Mouse (Mus musculus) thymus, postnatal 25 days (tissue): ENCODE results near the gene Akap6.
A peak's percentile ranks its signal among the peaks of the same experiment; 100 is the strongest.

Experiments used
- DNase-seq: peaks from one replicate; pipeline ENCODE4 v3.0.0; 2022

Gene Akap6

DNA sequence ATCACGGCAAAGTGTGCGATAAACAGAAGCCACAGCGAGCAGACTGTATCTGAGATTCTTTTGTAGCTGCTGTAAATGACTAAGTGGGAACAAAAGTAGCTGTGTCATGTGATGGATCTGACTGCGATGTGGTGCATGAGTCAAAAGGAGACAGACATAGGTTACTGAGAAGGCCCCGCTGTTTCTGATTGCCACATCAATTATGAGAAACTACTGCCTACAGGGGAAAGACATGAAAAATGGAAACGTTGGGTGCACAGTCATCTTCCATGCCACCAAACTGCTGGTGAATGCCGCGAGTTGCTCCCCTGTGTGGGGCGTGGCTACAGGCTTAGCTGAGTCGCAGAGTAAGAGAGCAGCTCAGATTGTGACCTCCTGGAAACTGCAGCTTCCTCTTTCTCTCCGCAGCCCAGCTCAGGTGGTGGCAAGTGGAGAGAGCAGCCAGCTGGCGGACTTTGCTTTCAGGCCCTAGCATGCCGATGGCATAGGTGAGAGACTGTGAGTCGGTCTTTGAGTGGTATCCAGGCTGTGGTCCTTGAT is 83.8 kb downstream of the Akap6 start:
- peak; percentile 63 for DNase-seq

DNA sequence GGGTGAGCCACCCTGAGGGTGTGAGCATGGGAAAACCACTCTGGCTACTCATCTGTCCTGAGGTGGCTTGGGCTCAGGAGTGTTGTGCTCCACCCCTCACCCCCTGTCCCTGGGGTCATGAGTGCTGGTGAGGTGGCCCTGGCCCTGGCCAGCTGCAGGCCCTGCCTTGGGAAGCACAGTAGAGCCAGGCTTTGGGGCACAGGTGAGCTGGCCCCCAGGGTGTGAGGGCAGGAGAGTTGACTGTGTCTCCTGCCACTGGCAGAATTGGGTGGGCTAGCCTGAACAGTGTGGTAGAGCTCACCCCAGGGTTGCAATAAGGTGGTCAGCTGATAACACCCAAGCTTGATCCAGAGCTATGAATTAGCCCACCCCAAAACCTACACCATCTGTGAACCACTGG is 86.0 kb downstream of the Akap6 start:
- DNase-seq: no peak

DNA sequence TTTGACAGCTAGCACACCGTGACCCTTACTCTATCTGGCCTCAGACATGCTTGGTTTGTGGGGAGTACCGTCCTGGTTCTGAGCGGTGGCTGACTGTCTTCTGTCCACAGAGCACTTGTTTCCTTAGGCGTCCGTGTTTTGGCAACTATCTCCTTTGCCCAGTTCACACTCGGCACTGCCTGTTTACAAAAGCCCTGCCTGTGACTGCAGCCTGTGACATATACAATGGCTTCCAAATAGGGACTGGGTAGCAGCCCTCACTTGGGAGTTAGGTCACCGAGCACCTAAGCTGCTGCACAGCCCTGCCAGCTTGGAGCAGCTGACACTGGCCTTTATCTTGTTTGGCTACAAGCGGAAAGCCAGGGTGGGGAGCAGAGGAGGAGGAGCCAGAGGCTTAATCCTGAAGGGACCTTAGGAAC is 91.2 kb downstream of the Akap6 start:
- DNase-seq: no peak

DNA sequence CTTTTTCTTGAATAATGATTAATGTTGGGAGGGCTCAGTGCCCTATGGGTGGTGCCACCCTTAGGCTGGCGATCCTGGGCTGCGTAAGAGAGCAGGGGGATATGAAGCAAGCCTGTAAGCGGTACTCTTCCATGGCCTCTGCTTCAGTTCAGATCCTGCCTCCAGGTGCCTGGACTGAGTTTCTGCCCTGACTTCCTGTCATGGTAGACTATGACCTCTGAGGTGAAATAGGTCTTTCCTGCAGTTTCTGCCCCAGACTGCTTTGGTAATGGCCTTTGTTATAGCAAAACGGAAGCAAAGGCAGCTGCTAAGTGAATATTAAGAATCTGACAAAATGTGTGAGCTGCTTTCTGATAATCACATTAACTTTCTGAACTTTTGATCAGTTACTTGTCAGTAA is 94.9 kb downstream of the Akap6 start:
- DNase-seq: no peak

DNA sequence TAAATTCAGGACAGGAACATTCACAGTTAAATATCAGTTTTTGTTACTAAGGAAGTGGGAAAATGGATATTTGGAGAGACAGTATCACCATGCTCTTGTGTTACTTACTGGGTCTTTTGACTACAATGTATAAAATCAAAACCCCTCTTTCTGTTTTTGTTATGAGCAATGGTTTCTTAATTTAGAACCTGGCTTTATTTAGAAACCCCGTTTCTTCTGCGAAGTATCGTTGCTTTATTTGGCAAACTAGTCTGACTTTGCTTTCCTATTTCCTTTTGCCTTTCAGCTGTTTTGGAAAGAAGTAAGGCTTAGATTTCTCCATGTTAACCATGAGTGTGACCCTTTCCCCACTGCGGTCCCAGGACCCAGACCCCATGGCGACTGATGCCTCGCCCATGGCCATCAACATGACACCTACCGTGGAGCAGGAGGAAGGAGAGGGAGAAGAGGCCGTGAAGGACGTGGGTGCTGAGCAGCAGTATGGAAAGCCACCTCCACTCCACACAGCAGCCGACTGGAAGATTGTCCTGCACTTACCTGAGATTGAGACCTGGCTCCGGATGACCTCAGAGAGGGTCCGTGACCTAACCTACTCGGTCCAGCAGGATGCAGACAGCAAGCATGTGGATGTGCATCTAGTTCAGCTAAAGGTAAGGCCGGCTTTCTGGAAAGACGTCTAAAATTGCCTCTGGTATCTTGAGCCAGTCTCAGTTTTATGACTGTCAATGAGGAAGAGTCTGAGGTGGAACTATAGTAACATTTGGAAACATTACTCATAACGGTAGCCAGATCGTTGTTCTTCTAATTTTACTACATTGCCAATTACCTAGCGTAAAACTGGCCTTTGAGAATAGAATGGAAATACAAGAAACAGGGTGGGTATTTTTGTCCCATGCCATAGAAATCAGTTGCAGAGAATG is 96.6 kb downstream of the Akap6 start:
- DNase-seq: no peak

DNA sequence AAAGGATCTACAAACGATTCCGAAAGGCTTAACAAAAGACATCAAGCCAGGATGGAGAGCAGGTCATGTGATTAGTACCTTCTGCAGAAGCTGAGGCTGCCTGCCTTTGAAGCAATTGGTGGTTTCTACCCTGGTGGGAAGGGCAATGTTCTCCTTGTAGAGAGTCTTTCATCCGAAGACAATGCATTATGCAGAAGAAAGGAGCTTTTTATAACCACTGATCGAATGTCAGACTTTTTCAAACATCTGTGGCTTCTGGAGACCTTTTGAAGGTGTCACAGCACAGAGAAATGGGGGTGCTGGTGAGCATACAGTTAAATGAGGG is 97.2 kb downstream of the Akap6 start:
- DNase-seq: peak; percentile 49

DNA sequence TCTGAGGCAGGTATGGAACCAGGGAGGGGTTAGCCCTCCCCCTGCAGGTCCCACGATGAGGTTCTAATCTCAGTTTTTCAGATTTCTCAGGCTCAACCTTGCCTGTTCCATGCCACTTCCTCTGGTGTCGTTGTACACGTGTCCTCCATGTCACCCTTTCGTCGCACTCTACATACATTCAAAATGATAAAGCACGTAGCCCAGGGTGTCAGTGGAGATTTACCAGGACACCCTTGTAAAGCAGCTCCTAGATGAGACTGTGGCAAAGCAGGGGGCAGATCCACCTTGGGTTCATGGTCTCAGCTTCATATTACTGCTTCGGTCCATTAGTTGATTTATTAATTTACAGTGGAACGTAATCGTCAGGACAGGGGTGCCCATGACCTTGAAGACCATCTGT is 100.5 kb downstream of the Akap6 start:
- DNase-seq: no peak

DNA sequence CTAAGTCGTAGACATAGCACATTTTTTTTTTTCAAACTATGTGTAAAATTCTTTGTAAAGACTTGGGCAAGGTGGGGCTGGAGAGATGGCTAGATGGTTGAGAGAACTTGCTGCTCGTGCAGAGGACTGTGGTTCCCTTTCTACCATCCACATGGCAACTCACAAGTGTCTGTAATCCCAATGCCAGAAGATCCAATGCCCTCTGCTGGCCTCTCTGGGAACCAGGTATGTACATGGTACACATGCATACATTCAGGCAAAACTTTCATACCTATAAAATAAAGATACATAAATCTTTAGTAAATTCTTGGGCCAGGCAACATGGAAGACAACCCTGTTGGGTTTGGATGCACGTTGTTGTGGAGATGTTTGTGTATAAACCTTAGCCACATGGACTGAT is 107.1 kb downstream of the Akap6 start:
- no peak for DNase-seq

DNA sequence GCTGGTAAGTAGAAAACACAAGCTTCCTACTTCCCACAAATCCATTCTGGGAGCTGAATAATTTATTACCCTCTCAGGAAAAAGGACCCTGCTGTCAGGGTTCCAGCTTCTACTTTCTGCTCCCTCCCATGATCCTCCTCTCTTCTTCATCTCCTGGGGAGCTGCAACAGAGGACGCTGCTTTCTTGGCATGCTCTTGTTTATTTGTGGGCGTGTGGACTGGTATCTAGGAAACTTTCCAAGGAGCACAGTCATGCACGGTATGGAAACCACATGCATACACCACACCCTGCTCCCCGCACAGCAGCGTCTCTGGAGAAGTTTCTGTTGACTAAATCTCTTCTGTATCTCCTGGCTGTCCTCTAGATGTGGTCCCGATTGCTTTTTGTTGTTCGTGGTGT is 119.4 kb downstream of the Akap6 start:
- no peak for DNase-seq

DNA sequence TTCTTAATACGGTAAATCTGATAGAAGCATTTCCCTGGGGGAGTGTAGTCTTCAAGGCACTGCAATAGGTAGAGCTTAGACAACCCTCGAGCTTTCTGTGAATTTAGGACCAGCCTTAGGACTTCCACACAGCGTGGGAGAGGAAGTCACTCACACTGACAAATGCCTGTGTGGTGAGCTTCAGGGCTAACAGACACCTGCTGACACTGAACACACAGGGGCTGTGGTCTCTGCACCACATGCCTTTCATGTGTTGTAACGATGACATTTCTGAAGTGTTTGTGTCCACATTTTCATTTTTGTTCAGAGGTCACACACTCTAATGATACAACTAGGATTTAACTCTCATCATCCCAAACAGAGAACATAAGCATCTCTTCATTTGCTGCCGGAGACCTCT is 125.6 kb downstream of the Akap6 start:
- peak; percentile 44 for DNase-seq

DNA sequence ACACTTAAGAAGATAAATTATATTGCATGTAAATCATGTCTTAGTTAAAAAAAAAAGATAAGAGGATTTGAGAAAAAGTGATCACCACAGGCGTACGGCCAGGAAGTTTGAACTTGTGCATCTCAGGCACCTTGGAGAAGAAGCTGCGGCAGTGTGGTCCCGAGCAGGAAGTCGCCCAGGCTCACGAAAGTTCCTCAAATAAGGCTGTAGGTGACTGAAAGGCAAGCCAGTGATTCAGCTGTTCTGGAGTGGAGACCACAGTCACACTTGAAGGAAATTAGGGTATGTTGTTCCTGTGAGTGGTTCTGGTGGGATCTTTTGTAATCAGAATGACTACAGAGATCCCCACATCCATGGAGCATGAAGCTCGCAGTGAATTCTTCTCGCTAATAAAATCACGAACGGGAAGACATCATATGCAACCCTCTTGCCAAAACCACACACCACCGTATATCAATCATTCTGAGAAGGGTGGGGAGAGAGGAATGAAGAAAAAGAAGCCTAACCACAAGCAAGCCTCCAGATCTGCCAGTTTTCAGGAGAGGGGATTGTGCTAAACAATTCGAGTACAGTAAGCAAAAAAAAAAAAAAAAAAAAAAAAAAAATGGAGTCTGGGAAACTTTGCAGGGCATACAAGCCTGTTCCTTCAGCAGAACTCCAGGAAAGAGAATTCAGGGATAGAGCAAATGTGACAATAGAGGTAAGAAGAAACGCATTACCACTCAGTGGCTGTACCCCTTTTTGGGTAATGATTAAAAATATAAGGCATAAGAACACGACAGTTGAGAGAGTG is 130.0 kb downstream of the Akap6 start:
- peak; percentile 31 for DNase-seq

DNA sequence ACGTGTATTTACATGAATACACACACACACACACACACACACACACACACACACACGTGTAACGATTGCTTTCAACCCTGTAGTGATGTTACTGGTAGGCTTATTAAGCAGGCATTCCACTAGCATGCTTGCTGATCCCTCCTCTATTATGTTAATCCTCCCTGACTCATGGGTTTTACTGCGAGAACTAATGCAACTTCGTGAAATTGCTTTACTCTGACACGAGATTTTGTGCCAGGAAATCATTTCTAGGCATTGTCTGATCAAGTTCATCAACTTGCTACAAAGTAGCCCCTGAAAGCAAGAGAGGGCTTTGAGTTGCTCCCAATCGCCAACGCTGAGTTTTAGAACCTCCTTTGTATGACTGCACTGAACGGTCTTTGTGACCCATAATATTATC is 132.6 kb downstream of the Akap6 start:
- DNase-seq: no peak

DNA sequence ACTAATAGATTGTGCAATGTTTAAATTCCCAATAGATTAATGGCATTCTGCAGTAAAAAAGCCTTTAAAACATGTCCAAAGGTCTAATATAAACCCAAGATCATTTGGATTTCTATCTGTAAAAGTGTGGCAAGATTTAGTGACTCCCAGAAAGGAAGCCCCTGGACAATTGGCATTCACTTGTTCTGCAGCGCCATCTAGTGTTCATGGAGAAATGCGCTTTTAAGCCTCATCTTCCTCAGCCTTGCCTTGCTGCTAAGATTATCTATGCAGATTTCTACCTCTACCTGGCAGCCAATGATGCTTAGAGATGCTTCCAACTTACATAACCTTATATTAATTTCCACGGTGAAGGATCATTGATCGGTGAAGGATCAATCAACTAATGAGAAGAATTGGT is 133.0 kb downstream of the Akap6 start:
- DNase-seq: peak; percentile 68

DNA sequence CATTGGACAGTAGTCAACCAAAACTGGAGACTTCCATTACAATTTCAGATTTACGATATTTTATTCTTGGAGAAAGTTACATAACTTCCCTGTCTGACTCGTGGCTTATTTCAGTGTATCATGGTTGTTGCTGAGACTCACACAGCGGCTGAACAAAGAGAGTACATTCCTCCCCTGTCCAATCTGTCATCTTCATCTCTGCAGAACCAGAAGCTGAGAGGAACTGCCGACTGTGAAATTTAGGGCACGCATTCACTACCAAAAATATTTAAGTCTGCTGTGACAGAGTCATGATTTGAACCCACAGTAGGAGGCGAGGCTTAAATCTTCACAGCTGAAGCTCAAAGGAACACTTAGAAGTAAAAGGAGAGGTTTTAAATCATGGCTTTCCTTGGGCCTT is 134.0 kb downstream of the Akap6 start:
- DNase-seq: no peak

DNA sequence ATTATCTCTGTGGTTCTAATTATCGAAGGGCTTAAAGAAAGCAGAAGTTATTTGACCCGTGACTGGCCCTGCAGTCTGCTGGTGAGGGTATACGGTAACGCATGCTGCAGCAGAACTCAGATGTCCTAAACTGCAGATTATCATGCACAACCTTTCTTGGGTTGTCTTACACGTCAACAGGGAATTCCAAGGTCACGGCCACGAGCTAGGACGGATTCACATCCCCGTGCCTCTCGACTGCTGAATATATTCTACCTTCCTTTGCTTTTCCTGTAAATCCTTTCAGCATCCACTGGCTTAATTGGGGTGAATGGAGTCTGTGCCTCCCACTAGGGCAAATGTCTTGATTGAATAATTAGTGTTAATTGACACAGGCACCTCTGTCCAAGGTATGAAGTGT is 134.9 kb downstream of the Akap6 start:
- DNase-seq: no peak

DNA sequence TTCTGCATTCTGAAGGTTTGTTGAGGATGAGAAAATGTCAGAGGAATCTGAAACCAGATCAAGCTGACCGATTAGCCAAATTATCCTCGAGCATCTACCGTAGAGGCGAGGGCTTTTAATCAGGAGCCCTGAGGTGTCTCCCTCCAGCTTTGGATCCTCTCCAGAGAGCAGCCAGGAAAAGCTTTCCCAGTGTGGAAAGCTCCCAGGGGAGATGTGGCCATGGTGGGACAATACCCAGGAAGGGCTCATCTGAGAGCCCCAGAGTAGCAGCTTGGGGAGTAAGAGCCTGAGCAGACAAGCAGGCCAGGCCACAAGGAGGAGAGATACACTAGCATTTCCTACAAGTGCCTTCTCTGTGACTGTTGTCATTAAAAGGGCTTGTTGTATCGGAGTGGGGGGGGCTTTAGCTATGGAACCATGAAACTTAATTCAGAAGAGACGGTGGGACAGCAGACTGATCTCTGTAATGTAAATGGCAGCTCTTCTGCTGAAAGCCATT is 135.6 kb downstream of the Akap6 start:
- DNase-seq: no peak

DNA sequence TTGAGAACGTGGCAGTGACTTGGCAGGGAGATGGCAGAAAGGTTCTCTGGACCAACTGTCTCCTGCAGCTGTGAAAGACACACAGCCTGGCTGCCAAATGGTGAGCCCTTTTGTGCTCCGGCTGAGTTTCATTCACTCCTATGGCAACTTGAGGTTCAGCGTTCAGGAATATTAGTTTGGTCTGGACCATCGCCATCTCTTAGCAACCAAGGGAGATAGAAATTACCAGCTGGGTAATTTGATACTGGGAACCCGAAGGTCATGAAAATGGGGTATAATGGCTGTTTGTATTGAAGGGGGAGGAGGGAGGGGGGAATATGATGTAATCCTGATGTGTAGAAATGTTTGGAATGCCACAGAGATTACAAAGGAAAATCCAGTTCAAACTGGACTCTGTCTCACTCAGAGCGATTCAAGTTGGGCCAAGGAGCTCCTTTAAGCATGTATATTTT is 136.1 kb downstream of the Akap6 start:
- no peak for DNase-seq

DNA sequence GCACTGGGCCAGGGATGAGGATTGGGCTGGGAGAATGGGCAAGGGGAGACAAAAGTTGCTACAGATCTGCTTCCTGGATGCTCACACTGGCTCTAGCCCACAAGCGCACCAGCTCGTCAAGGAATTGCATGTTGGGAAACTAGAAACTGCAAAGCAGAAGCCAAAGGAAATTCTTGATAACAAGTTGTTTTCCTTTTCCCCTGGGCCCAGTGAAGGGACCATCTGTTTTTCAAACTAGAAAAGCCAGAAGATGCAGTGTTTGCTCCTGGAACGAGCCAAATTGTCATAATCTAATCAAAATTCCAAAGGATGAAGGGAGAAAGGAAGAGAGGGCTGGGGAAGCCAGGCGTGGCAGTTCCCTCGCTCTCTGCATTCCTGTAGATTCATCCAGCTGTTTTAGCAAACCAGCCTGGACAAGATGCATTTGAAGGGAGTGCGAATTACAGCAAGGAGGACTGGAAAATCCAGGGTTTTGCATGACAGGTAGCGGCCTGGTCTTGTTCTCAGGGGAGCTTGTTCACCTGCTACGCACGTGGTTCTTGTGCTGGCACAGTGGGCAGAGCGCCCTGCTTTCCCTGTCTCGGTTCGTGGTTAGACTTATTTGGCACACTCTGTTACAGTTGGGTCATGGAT is 136.8 kb downstream of the Akap6 start:
- no peak for DNase-seq

DNA sequence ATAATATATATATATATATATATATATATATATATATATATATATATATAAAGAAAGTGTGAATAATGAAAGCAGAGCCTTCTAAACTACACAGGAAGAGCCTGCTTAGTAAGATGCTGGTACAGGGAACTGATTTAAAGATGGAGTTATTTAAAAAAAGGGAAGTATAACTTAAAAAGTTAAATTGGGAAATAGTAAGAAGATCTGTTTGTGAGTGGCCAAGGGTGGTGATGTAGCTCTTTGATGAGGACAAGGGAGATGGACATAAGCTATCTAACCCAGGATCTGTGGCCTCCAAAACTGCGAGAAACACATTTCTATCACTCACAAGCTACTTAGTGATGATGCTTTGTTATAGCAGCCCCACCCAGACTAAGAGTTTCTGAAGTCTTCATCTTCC is 146.8 kb downstream of the Akap6 start:
- DNase-seq: no peak

DNA sequence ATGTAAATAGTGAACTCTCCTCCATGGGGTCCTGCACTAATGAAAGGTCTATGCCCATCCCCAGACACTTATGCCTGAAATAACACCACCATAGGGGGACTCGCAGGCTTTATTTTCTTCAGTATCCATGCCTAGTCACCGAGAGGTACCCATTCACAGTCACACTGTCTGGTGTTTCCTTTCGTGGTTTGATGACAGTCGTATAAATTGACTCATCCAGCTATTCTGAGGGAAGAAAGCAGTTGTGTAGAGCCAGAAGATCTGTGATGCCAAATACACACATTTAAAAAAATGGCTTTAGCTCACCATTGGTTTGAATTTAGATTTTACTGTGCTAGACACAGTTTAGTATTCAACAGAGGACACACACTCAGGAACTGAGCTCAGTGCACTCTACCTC is 147.8 kb downstream of the Akap6 start:
- DNase-seq: no peak

DNA sequence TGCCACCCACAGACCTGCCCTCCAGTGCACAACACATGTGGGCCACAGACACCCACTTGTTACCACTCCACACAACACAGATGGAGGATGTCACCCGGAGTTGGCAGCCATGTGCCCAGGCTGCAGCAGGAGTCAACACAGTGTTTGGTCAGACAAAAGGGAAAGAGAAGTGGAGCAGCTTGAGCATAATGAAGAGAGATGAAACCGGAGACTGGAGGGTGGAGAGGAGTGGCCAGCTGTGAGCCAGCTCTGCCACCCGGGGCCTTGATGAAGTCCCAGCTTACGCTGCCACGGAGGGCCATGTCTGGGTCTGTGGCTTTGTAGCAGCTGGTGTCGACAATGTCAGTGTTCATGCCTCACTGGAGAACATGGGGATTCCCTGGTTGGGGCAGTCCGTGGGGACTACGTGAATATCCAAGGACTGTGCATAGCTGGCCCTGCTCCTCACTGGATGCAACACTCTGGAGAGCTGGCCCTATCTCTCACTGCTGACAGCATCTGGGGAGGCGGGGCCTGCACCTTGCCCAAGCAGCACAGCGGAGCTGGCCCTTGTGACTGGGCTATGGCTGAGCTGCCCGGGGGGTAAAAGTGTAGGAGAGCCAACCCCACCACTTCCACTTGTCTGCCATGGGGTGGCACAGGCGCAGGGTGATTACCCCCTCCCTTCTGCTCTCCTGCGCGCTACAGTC is 148.8 kb downstream of the Akap6 start:
- no peak for DNase-seq

DNA sequence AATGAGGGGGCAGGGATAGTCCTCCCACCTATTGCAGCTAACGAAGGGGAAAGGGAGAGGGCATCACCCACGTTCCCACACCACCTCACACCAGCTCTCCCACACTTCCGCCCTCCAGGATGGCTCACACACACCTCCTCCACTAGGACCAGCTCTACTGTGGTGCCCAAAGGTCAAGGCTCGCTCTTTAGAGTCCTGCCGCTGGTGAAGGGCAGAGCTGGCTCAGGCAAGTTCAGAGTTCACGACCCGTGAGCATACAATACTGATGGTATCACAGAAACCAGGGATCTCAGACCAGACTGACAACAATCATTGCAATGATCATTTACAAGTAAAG is 149.3 kb downstream of the Akap6 start:
- DNase-seq: no peak

DNA sequence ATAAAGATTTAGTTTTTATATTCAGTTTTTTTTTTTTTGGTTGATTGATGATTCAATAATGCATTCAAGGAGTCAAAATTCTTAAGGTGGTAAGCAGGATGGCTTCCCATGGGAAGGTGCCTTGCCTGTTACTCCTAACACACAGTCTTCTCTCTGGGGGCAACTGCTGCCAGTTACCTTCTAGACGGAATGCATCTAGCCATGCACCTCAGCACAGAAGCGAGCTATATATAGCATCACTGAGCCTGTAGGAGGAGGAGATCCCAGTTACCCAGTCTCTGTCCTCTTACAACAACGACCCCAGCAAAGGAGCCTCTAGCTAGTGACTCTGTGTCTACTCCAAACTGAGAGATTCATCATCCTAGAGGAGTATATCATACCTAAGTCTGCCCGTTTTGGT is 150.1 kb downstream of the Akap6 start:
- no peak for DNase-seq
